Mouse (Mus musculus): ENCODE measurements around the gene Rnf31. TPM values are rescaled to one million over a fixed set of nuclear protein-coding genes. Genes with fewer than 3 reads are reported as not detected.

The Rnf31 gene
- polyA plus RNA-seq, 1 experiment from 2014 or later = 19.8 TPM

DNA sequence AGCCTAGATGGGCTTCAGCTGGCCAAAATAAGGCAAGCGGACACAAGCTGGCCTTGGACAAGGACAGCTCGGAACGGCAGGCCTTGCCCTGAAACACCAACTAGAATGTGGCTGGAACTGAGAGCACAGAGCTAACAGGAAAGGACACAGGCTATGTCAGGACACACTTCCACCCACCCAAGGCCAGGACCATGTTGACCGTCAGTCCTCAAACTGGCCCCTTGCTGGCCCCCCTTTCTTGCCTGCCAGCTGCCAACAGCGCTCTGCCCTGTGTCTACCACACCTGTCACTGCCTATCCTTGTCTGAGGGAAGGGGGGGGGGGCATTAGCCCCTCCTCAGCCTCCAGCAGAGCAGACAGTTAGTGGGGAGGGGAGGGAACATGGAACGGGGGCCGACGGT is 16.2 kb upstream of the Rnf31 start, which contains the start of gene Fitm1:
TSS of gene Fitm1 (plus strand) at position 316 of the 400 bp plus-strand sequence.
- Histone ChIP-seq H3K9me3 (ENCODE audit: control insufficient read depth, low read length) (no peaks in the 10 kb centered on the region), H3K27me3 (replicated peaks; ENCODE audit: control insufficient read depth, insufficient read depth, low read length) (no peaks in the 10 kb centered on the region), H3K9ac (ENCODE audit: low read depth, low read length) (no peak within 1 kb of the TSS), H3K4me1 (ENCODE audit: control insufficient read depth, insufficient read depth, low read length) (peaks cover 15% of the 10 kb centered on the region), H3K36me3 (ENCODE audit: control insufficient read depth, insufficient read depth, low read length) (peaks cover 5% of the 10 kb centered on the region), H3K4me3 (ENCODE audit: low read length) (no peak within 1 kb of the TSS), H3K4me2 (ENCODE audit: low read depth, low read length) (no peak within 1 kb of the TSS), H3K27ac (ENCODE audit: low read length) (no peak within 1 kb of the TSS)
- 69% methylated on average over 8 of the region's 8 CpGs for WGBS
- ATAC-seq = no peak

DNA sequence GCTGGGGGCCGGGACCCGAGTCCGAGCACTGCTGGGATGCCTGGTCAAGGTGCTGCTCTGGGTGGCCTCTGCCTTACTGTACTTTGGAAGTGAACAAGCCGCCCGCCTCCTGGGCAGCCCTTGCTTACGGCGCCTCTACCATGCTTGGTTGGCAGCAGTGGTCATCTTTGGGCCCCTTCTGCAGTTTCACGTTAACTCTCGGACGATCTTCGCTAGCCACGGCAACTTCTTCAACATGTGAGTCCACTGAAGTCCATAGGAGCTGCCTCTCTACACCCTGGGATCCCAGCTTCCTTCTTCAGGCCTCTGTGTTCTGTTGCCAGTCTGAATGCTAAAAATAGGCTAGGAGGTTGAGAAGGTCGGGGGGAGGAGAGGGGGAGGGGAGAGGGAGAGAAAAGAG is 15.8 kb upstream of the Rnf31 start:
- H3K4me2 ChIP-seq (ENCODE audit: low read depth, low read length) = no peak overlapping the region
- H3K27me3 ChIP-seq (replicated peaks; ENCODE audit: control insufficient read depth, insufficient read depth, low read length) = no peaks in the 10 kb centered on the region
- no peak for ATAC-seq
- no peak overlapping the region for H3K4me3 ChIP-seq (ENCODE audit: low read length)
- H3K4me1 ChIP-seq (ENCODE audit: control insufficient read depth, insufficient read depth, low read length) = peaks cover 15% of the 10 kb centered on the region
- no peaks in the 10 kb centered on the region for H3K9me3 ChIP-seq (ENCODE audit: control insufficient read depth, low read length)
- peaks cover 8% of the 10 kb centered on the region for H3K36me3 ChIP-seq (ENCODE audit: control insufficient read depth, insufficient read depth, low read length)
- no peak overlapping the region for H3K27ac ChIP-seq (ENCODE audit: low read length)
- H3K9ac ChIP-seq (ENCODE audit: low read depth, low read length) = no peak overlapping the region
- WGBS = 73% methylated on average over 13 of the region's 13 CpGs

DNA sequence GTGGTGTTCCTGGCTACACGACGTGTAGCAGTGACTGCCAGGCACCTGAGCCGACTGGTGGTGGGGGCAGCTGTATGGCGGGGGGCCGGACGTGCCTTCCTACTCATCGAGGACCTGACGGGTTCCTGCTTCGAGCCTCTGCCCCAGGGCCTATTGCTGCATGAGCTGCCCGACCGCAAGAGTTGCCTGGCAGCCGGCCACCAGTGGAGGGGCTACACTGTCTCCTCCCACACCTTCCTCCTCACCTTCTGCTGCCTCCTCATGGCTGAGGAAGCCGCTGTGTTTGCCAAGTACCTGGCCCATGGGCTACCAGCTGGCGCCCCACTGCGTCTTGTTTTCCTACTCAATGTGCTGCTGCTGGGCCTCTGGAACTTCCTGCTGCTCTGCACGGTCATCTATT is 15.1 kb upstream of the Rnf31 start:
- H3K27ac ChIP-seq (ENCODE audit: low read length) = no peak overlapping the region
- WGBS = 81% methylated on average over 16 of the region's 16 CpGs
- no peaks in the 10 kb centered on the region for H3K9me3 ChIP-seq (ENCODE audit: control insufficient read depth, low read length)
- no peak for ATAC-seq
- H3K9ac ChIP-seq (ENCODE audit: low read depth, low read length) = no peak overlapping the region
- H3K4me2 ChIP-seq (ENCODE audit: low read depth, low read length) = no peak overlapping the region
- peaks cover 15% of the 10 kb centered on the region for H3K4me1 ChIP-seq (ENCODE audit: control insufficient read depth, insufficient read depth, low read length)
- H3K36me3 ChIP-seq (ENCODE audit: control insufficient read depth, insufficient read depth, low read length) = peaks cover 13% of the 10 kb centered on the region
- no peaks in the 10 kb centered on the region for H3K27me3 ChIP-seq (replicated peaks; ENCODE audit: control insufficient read depth, insufficient read depth, low read length)
- no peak overlapping the region for H3K4me3 ChIP-seq (ENCODE audit: low read length)

DNA sequence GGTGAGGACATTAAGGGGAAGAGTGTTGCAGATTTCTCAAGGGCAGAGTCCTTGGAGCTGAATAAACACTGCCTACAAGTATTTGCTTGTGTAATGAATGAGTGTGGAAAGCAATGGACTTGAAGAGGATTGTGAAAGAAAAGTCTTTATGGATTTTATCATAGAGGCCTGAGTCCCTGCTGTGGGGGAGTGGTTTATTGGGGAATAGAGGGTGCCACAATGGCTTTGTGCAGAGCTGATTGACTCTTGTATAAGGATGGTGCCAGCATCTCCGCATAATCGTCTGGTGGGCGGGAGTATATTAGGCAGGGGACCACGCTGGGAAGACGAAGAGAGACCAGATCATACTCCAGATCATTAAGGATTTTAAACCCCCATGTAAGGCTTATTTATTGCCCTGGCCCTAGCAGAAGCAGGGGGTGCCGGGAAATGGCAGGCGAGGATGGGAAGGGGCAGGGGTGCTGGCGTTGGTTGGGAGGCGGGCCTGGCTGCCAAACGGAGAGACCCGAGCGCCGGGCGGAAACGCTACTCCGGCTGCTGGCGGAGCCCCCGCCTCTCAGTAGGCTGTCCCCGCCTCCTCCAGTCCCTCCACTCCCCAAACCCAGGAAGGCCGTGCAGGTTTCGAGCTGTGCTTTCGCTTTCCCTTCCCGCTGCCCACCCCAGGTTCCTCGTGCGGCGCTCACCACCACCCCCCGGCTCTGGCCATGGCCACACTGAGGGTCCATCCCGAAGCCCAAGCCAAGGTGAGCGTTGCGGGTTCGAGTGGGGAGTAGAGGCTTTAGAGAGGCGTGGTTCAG is 13.4 kb upstream of the Rnf31 start, which contains the start of gene Psme1:
TSS of gene Psme1 (plus strand) at position 253 of the 797 bp plus-strand sequence.
- WGBS = under 1% methylated on average over 32 of the region's 32 CpGs

DNA sequence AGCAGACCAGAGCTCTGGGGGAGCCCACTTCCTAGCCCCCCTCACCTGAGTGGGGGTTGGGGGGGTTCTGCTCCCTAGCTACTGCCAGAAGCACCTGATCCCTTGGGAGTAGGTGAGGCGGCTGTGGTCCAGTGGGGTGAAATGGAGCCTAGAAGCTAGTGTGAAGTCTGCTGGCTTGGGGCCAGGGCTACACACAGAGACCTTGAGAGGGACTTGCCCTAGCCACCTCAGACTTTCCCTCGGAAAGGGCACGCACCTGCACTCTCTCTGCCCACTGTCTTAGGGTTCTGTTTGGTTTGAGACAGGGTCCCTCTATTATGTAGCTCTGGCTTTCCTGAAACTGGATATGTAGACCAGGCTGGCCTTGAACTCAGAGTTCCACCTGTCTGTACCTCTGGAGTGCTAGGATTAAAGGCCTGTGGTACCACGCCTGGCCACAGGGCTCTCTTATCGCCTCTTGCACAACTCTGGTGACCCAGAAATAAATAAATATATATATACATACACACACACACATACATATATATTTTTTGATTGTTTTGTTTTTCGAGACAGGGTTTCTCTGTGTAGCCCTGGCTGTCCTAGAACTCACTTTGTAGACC is 12.7 kb upstream of the Rnf31 start:
- no peaks in the 10 kb centered on the region for H3K27me3 ChIP-seq (replicated peaks; ENCODE audit: control insufficient read depth, insufficient read depth, low read length)
- peak; percentile 65 for ATAC-seq
- H3K27ac ChIP-seq (ENCODE audit: low read length) = peak overlapping the region; percentile 89
- 20% methylated on average over 6 of the region's 6 CpGs for WGBS
- H3K9ac ChIP-seq (ENCODE audit: low read depth, low read length) = peak overlapping the region; percentile 96
- H3K9me3 ChIP-seq (ENCODE audit: control insufficient read depth, low read length) = no peaks in the 10 kb centered on the region
- peak overlapping the region; percentile 81 for H3K4me2 ChIP-seq (ENCODE audit: low read depth, low read length)
- peak overlapping the region; percentile 92 for H3K4me3 ChIP-seq (ENCODE audit: low read length)
- peaks cover 13% of the 10 kb centered on the region for H3K36me3 ChIP-seq (ENCODE audit: control insufficient read depth, insufficient read depth, low read length)
- peaks cover 15% of the 10 kb centered on the region for H3K4me1 ChIP-seq (ENCODE audit: control insufficient read depth, insufficient read depth, low read length)

More for the DNA sequence above, 13.4 kb upstream of the Rnf31 start, which contains the start of gene Psme1:
- Histone ChIP-seq H3K27ac (ENCODE audit: low read length) (peak within 1 kb of the TSS; percentile 89), H3K4me2 (ENCODE audit: low read depth, low read length) (peak within 1 kb of the TSS; percentile 81), H3K36me3 (ENCODE audit: control insufficient read depth, insufficient read depth, low read length) (peaks cover 13% of the 10 kb centered on the region), H3K9me3 (ENCODE audit: control insufficient read depth, low read length) (no peaks in the 10 kb centered on the region), H3K4me1 (ENCODE audit: control insufficient read depth, insufficient read depth, low read length) (peaks cover 15% of the 10 kb centered on the region), H3K4me3 (ENCODE audit: low read length) (peak within 1 kb of the TSS; percentile 92), H3K27me3 (replicated peaks; ENCODE audit: control insufficient read depth, insufficient read depth, low read length) (no peaks in the 10 kb centered on the region), H3K9ac (ENCODE audit: low read depth, low read length) (peak within 1 kb of the TSS; percentile 96)
- ATAC-seq = peak; percentile 94

DNA sequence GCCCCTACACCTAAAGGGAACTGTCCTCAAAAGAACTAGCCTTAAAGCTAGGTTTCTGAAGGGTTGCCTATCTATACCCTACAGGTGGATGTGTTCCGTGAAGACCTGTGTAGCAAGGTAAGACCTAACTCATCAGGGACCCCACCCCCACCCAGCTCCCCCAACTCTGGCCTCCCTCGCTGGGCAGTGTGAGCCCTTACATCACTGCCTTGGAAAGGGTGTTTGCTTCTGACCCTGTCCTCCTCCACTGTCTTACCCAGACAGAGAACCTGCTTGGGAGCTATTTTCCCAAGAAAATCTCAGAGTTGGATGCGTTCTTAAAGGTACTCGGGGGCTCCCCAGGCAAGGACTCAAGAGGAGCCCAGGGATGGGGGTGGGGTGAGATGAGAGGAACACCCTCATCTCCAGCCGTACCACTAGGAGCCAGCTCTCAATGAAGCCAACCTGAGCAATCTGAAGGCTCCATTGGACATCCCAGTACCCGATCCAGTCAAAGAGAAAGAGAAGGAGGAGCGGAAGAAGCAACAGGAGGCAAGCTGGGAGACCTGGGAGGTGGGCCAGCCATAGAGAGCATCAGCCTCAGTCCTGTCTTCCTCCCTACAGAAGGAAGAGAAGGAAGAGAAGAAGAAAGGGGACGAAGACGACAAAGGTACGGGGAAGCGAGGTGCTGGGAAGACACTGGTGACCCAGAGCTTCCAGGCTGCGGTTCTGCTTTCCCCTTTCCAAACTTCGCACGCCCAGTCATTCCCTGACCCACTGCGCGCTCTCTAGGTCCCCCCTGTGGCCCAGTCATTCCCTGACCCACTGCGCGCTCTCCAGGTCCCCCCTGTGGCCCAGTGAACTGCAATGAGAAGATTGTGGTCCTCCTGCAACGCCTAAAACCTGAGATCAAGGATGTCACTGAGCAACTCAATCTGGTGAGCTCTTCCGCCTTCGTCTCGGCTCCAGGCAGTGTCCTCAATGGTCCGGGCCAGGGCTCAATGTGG is 11.7 kb upstream of the Rnf31 start:
- Histone ChIP-seq H3K36me3 (ENCODE audit: control insufficient read depth, insufficient read depth, low read length) (peaks cover 13% of the 10 kb centered on the region), H3K27me3 (replicated peaks; ENCODE audit: control insufficient read depth, insufficient read depth, low read length) (no peaks in the 10 kb centered on the region), H3K9ac (ENCODE audit: low read depth, low read length) (no peak overlapping the region), H3K4me3 (ENCODE audit: low read length) (no peak overlapping the region), H3K4me1 (ENCODE audit: control insufficient read depth, insufficient read depth, low read length) (peaks cover 18% of the 10 kb centered on the region), H3K4me2 (ENCODE audit: low read depth, low read length) (no peak overlapping the region), H3K27ac (ENCODE audit: low read length) (no peak overlapping the region), H3K9me3 (ENCODE audit: control insufficient read depth, low read length) (no peaks in the 10 kb centered on the region)
- ATAC-seq = no peak
- 86% methylated on average over 23 of the region's 23 CpGs for WGBS

DNA sequence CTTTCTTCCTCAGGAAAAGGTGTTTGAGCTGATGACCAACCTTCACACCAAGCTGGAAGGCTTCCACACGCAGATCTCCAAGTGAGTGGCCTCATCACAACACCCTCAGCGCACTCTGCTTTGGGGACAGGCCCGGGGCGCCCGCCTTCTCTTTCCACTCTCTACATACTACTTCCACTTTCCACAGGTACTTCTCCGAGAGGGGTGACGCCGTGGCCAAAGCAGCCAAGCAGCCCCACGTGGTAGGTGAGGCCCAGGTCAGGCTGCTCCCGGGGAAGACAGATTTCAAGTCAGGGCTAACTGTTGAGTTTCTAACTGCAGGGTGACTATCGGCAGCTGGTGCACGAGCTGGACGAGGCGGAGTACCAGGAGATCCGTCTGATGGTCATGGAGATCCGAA is 10.8 kb upstream of the Rnf31 start:
- Histone ChIP-seq H3K4me3 (ENCODE audit: low read length) (no peak overlapping the region), H3K4me1 (ENCODE audit: control insufficient read depth, insufficient read depth, low read length) (peaks cover 18% of the 10 kb centered on the region), H3K36me3 (ENCODE audit: control insufficient read depth, insufficient read depth, low read length) (peaks cover 13% of the 10 kb centered on the region), H3K9ac (ENCODE audit: low read depth, low read length) (no peak overlapping the region), H3K9me3 (ENCODE audit: control insufficient read depth, low read length) (no peaks in the 10 kb centered on the region), H3K27ac (ENCODE audit: low read length) (no peak overlapping the region), H3K4me2 (ENCODE audit: low read depth, low read length) (no peak overlapping the region), H3K27me3 (replicated peaks; ENCODE audit: control insufficient read depth, insufficient read depth, low read length) (no peaks in the 10 kb centered on the region)
- no peak for ATAC-seq
- WGBS = 95% methylated on average over 16 of the region's 16 CpGs

DNA sequence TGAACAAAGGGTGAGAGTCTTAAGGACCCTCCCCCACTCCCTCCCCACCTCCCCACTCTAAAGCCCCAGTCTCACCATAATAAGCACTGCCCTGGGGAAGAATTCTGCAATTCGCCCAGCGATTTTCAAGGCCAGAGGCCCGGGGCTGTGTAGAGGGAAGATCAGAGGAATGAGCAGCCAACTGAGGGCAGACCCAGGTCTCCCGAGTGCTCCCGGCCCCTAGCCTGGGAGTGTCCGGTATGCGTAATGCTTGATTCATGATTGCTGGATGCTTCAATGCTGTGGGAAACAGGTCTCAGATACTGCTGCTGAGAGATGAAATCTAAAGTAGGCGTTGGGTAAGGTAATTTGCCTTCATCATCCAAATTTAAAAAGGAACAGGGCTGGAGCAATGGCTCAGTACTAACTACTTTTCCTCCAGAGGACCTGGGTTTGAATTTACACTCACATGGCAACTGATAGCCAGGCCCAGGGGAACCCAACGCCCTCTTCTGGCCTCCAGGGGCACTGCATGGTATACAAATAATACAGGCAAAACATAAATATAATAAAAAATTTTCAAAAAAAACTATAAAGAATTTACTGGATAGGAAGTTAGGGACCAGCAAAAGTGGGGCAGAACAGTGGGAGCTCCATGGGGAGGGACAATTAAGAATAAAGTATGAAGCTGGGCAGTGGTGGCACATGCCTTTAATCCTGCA is 9.4 kb upstream of the Rnf31 start:
- Histone ChIP-seq H3K4me1 (ENCODE audit: control insufficient read depth, insufficient read depth, low read length) (peaks cover 18% of the 10 kb centered on the region), H3K9me3 (ENCODE audit: control insufficient read depth, low read length) (no peaks in the 10 kb centered on the region), H3K27me3 (replicated peaks; ENCODE audit: control insufficient read depth, insufficient read depth, low read length) (no peaks in the 10 kb centered on the region), H3K4me3 (ENCODE audit: low read length) (no peak overlapping the region), H3K4me2 (ENCODE audit: low read depth, low read length) (no peak overlapping the region), H3K9ac (ENCODE audit: low read depth, low read length) (no peak overlapping the region), H3K27ac (ENCODE audit: low read length) (no peak overlapping the region), H3K36me3 (ENCODE audit: control insufficient read depth, insufficient read depth, low read length) (peaks cover 13% of the 10 kb centered on the region)
- ATAC-seq = no peak
- 69% methylated on average over 9 of the region's 9 CpGs for WGBS

Data from intestine, embryonic 16.5 days (tissue).